Comparison of ENCODE assay signal across 18 mouse cellular contexts in genomic region chr4:10792628-10793027, GRCm38 (mm10).
"Had no signal": no experiment of that assay in that cellular context is flagged by ENCODE, and none has a peak within 500 bp of the region (broad histone marks: within the 10 kb centered on the region; RNA-seq: fewer than 3 reads in every experiment).

No protein-coding gene starts in this region.

- H3K4me1 ChIP-seq: liver, embryonic 12.5 days; midbrain, embryonic 10.5 days; midbrain, embryonic 12.5 days; neural tube, embryonic 13.5 days; neural tube, embryonic 15.5 days had no signal

- H3K27me3 ChIP-seq: liver, embryonic 12.5 days; midbrain, embryonic 12.5 days; neural tube, embryonic 13.5 days; neural tube, embryonic 15.5 days had no signal

- H3K9me3 ChIP-seq: liver, embryonic 12.5 days; midbrain, embryonic 10.5 days; midbrain, embryonic 12.5 days; neural tube, embryonic 13.5 days; neural tube, embryonic 15.5 days had no signal

- DNase-seq: lung, postnatal 4 days; midbrain, embryonic 14.5 days; retina, postnatal 1 day; right cerebral cortex, adult 18-20 months; right cerebral cortex, postnatal 25 days; right cerebral cortex, postnatal 4 days; spleen, adult 18-20 months; thymus, adult 18-20 months; thymus, postnatal 14 days; thymus, postnatal 36 days had no signal

- H3K36me3 ChIP-seq: liver, embryonic 12.5 days; midbrain, embryonic 10.5 days; midbrain, embryonic 12.5 days; neural tube, embryonic 13.5 days; neural tube, embryonic 15.5 days had no signal

- H3K9ac ChIP-seq: liver, embryonic 12.5 days; liver, embryonic 14.5 days; midbrain, embryonic 12.5 days; neural tube, embryonic 13.5 days; neural tube, embryonic 15.5 days had no signal

- H3K4me3 ChIP-seq: liver, embryonic 12.5 days; midbrain, embryonic 10.5 days; midbrain, embryonic 12.5 days; myocyte; neural tube, embryonic 13.5 days; neural tube, embryonic 15.5 days had no signal

- H3K4me2 ChIP-seq: liver, embryonic 12.5 days; midbrain, embryonic 12.5 days; neural tube, embryonic 13.5 days; neural tube, embryonic 15.5 days had no signal

- ATAC-seq: liver, embryonic 12.5 days; midbrain, embryonic 16.5 days had no signal

- H3K27ac ChIP-seq: liver, embryonic 12.5 days; liver, embryonic 14.5 days; midbrain, embryonic 10.5 days; midbrain, embryonic 12.5 days; neural tube, embryonic 13.5 days; neural tube, embryonic 15.5 days had no signal
